Mouse (Mus musculus) hindbrain, embryonic 11.5 days (tissue): Measurements from ENCODE around the gene Apbb2. TPM values are rescaled to one million over a fixed set of nuclear protein-coding genes. Genes with fewer than 3 reads are reported as not detected.

Source experiments
- ATAC-seq: fragments of 200-750 bp; cut with Nextera tagmentation; 2 replicates; pipeline ENCODE4 v1.8.0; 2017; ENCODE audit warnings: mild to moderate bottlenecking, moderate TSS enrichment, moderate library complexity; ENCODE audit not compliant: low FRiP score
- DNase-seq: peaks from one replicate; pipeline ENCODE4 v3.0.0-alpha.2; 2015; ENCODE audit warnings: low spot score
- H3K27ac ChIP-seq: fragments of 300-500 bp; sonication (generic); 2 replicates; pipeline ENCODE4 v1.5.1; 2014; ENCODE audit warnings: mild to moderate bottlenecking, low read depth, low read length
- H3K27me3 ChIP-seq: fragments of 300-500 bp; sonication (generic); 2 replicates; pipeline ENCODE4 v1.6.1; 2014; ENCODE audit warnings: mild to moderate bottlenecking, low read length, moderate library complexity, mixed read lengths; ENCODE audit not compliant: control insufficient read depth, insufficient read depth
- H3K36me3 ChIP-seq: fragments of 300-500 bp; sonication (generic); 2 replicates; pipeline ENCODE4 v1.6.1; 2014; ENCODE audit warnings: mild to moderate bottlenecking, low read length, moderate library complexity, mixed read lengths; ENCODE audit not compliant: control insufficient read depth, insufficient read depth
- H3K4me1 ChIP-seq: fragments of 300-500 bp; sonication (generic); replicated peaks from 2 replicates; pipeline ENCODE4 v1.6.1; 2014; ENCODE audit warnings: low read length, mixed read lengths; ENCODE audit not compliant: control insufficient read depth, insufficient read depth
- H3K4me2 ChIP-seq: fragments of 300-500 bp; sonication (generic); replicated peaks from 2 replicates; pipeline ENCODE4 v1.6.1; 2014; ENCODE audit warnings: mild to moderate bottlenecking, low read depth, low read length
- H3K4me3 ChIP-seq: fragments of 300-500 bp; sonication (generic); 2 replicates; pipeline ENCODE4 v1.5.1; 2014; ENCODE audit warnings: low read depth, low read length
- H3K9ac ChIP-seq: fragments of 300-500 bp; sonication (generic); 2 replicates; pipeline ENCODE4 v1.6.1; 2014; ENCODE audit warnings: low read depth, low read length
- H3K9me3 ChIP-seq: fragments of 300-500 bp; sonication (generic); 2 replicates; pipeline ENCODE4 v1.6.1; 2016; ENCODE audit warnings: low read length; ENCODE audit not compliant: control insufficient read depth
- WGBS: fragments of 180-500 bp; shearing (Covaris S2); extraction: QIAGEN DNeasy Blood & Tissue Kit; methylation state at CpG from one replicate; pipeline ENCODE4 v1.1.7; 2014; 5-methylcytosine and 5-hydroxymethylcytosine counted together
- polyA plus RNA-seq: library from polyadenylated mRNA; unstranded; fragments of >200 nt; fragmentation: Nextera tagmentation; extraction: Ambion mirVana; gene quantifications from 2 replicates; pipeline ENCODE4 v1.2.1, GENCODE M21; 2014

The Apbb2 gene
- polyA plus RNA-seq, 1 experiment from 2014 or later, result 43.0 TPM

DNA sequence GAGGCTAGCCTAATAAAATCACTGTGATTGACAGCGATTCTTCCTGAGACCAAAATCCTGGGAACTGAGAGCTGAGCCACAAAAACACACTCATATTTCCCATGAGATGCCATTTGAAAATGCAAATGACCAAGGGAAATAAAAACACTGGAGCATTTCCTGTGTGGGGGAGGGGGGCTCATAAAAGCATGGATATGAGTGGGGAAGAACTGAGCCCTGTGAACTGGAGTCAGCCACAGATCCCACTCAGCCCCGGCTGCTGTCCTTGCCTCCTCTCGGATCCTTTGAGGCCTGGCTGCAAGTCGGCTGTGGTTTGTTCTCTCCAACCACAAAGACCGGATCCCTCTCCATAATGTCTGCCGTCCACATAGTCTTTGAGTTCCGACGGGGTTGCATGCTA, 91.5 kb downstream of the Apbb2 start:
- Histone ChIP-seq H3K9me3 (no peaks in the 10 kb centered on the region), H3K4me3 (no peak overlapping the region), H3K4me1 (no peaks in the 10 kb centered on the region), H3K27ac (peak overlapping the region; percentile 36; the same call in 1 of the 2 replicates), H3K9ac (no peak overlapping the region), H3K36me3 (no peaks in the 10 kb centered on the region), H3K27me3 (no peaks in the 10 kb centered on the region), H3K4me2 (no peak overlapping the region)
- WGBS, result 67% methylated on average over 8 of the region's 8 CpGs
- DNase-seq (no peak), ATAC-seq (no peak)

DNA sequence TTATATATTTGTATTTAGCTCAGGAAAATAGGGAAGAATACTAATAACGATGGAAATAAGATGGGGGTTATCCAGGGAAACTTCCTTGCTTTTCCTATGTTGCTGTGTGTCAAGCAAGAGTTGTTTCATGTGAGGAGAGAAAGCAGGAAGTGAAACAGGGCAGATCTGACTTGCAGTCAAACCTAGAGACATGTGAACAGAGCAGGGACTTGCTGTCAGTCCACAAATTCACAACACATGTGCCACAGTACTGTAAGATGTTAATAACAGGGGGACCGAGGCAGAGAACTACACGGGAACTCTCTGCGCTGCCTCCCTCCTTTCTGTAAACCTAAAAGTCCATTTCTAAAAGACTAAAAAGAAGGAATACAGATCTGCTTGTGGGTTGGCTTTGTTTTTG, 93.6 kb downstream of the Apbb2 start:
- Histone ChIP-seq H3K27ac (peak overlapping the region; percentile 39; the same call in 1 of the 2 replicates), H3K36me3 (no peaks in the 10 kb centered on the region), H3K4me2 (no peak overlapping the region), H3K27me3 (no peaks in the 10 kb centered on the region), H3K4me3 (no peak overlapping the region), H3K9me3 (no peaks in the 10 kb centered on the region), H3K9ac (no peak overlapping the region), H3K4me1 (no peaks in the 10 kb centered on the region)
- ATAC-seq, result no peak
- 72% methylated on average over 4 of the region's 4 CpGs for WGBS
- no peak for DNase-seq

DNA sequence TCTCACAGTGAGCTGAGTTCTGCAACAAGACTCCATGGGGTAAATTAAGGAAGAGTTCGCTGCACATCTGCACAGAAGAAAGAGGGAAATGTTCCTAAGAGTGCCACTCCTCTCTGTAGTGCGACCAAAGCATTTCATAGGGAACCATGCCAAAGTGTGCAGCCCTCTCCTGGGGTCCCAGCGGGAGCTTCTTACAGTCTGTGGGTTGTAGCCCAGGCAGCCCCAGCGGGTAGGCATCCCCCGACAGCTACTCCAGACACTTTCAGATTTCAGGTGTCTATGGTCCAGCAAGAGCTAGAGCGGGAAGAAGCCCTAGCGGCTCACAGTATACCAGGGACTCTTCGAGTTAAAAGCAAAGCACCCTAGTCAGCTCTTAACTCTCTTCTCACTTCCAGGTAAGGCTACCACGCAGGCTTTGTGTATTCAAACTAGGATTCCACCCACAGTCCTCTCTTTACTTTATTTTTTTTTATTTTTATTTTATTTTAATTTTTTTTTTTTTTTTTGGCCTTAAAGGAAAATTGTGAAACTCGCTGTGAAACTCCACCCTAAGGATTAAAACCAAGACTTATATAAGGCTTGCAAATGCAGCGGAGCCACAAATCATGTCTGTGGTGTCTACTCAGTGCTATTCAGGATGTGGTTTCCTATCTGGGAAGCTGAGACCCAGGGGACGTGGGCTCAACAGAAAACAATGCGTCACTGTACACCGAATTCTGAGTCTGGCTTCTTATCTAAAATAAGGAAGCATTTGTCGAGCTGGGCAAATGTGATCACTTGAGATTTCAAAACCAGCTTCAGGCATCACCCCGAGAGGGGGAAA, 94.7 kb downstream of the Apbb2 start:
- Histone ChIP-seq H3K27ac (no peak overlapping the region), H3K27me3 (no peaks in the 10 kb centered on the region)
- 66% methylated on average over 16 of the region's 16 CpGs for WGBS

GRCm38 (mm10) chr5:66521250-66521649, 97.3 kb downstream of the Apbb2 start:
- no peak overlapping the region for H3K27ac ChIP-seq
- no peaks in the 10 kb centered on the region for H3K9me3 ChIP-seq
- no peak for ATAC-seq
- no peak for DNase-seq
- no peak overlapping the region for H3K9ac ChIP-seq
- 66% methylated on average over 2 of the region's 2 CpGs for WGBS
- no peak overlapping the region for H3K4me2 ChIP-seq
- H3K4me1 ChIP-seq, result 0 out of 2 replicates have a peak, but pooled peaks cover 3% of the 10 kb centered on the region
- no peaks in the 10 kb centered on the region for H3K36me3 ChIP-seq
- no peaks in the 10 kb centered on the region for H3K27me3 ChIP-seq
- H3K4me3 ChIP-seq, result no peak overlapping the region

More for the DNA sequence above, 94.7 kb downstream of the Apbb2 start:
- no peaks in the 10 kb centered on the region for H3K36me3 ChIP-seq
- DNase-seq (peak; percentile 25), ATAC-seq (no peak)
- H3K4me3 ChIP-seq, result no peak overlapping the region
- H3K9me3 ChIP-seq, result no peaks in the 10 kb centered on the region
- no peaks in the 10 kb centered on the region for H3K4me1 ChIP-seq
- H3K9ac ChIP-seq, result no peak overlapping the region
- H3K4me2 ChIP-seq, result no peak overlapping the region

GRCm38 (mm10) chr5:66519511-66519910, 99.1 kb downstream of the Apbb2 start:
- Histone ChIP-seq H3K27me3 (no peaks in the 10 kb centered on the region), H3K4me3 (no peak overlapping the region), H3K9ac (no peak overlapping the region), H3K36me3 (no peaks in the 10 kb centered on the region), H3K4me2 (no peak overlapping the region), H3K4me1 (0 out of 2 replicates have a peak, but pooled peaks cover 3% of the 10 kb centered on the region), H3K27ac (no peak overlapping the region), H3K9me3 (no peaks in the 10 kb centered on the region)
- no peak for DNase-seq
- 74% methylated on average over 5 of the region's 5 CpGs for WGBS
- ATAC-seq, result no peak

GRCm38 (mm10) chr5:66518411-66519006, 100.1 kb downstream of the Apbb2 start:
- 44% methylated on average over 14 of the region's 14 CpGs for WGBS
- DNase-seq (no peak), ATAC-seq (no peak; the same call in 1 of the 2 replicates)
- H3K4me1 ChIP-seq, result 0 out of 2 replicates have a peak, but pooled peaks cover 3% of the 10 kb centered on the region
- no peaks in the 10 kb centered on the region for H3K9me3 ChIP-seq
- no peaks in the 10 kb centered on the region for H3K27me3 ChIP-seq
- no peak overlapping the region for H3K9ac ChIP-seq
- H3K36me3 ChIP-seq, result no peaks in the 10 kb centered on the region
- no peak overlapping the region for H3K4me2 ChIP-seq
- no peak overlapping the region for H3K27ac ChIP-seq
- no peak overlapping the region for H3K4me3 ChIP-seq

- Histone ChIP-seq H3K4me1 (0 out of 2 replicates have a peak, but pooled peaks cover 3% of the 10 kb centered on the region), H3K36me3 (no peaks in the 10 kb centered on the region), H3K9ac (no peak overlapping the region), H3K4me3 (no peak overlapping the region), H3K27me3 (no peaks in the 10 kb centered on the region), H3K9me3 (no peaks in the 10 kb centered on the region), H3K4me2 (no peak overlapping the region), H3K27ac (no peak overlapping the region)
- ATAC-seq, result no peak
- no peak for DNase-seq
- 72% methylated on average over 6 of the region's 6 CpGs for WGBS
These were observed 101.1 kb downstream of the Apbb2 start for GRCm38 (mm10) chr5:66517503-66517902.

- Histone ChIP-seq H3K9me3 (no peaks in the 10 kb centered on the region), H3K36me3 (no peaks in the 10 kb centered on the region), H3K4me3 (no peak overlapping the region), H3K4me1 (0 out of 2 replicates have a peak, but pooled peaks cover 3% of the 10 kb centered on the region), H3K4me2 (no peak overlapping the region), H3K27me3 (no peaks in the 10 kb centered on the region), H3K9ac (no peak overlapping the region), H3K27ac (no peak overlapping the region)
- no peak for DNase-seq
- ATAC-seq, result no peak
- WGBS, result 92% methylated on average over 8 of the region's 8 CpGs
These were observed 102.3 kb downstream of the Apbb2 start for GRCm38 (mm10) chr5:66516311-66516710.
